20 mouse cellular contexts compared by ENCODE assay signal in the genomic region with DNA sequence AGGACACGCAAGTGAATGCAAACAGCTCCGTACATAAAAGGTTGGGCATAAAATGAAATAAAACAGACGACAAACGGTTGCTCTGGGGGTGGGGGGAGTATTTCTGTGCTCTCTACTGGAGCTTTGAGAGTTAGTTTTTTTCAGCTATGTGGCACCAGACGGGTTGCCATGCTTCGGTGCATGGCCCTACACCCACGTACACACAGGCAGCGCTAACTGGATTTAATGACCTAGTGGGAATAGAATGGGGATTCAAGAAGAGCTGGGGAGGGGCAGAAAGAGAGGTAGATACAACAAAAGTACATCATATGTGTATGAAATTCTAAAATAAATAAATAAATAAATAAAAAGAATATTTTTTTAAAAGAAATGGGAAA.
A peak's percentile ranks its signal among the peaks of the same experiment; 100 is the strongest.
DNase-seq lines count a peak whose midpoint lies in the region; ATAC-seq lines count a peak whose summit lies in the region.
"Had no signal": no experiment of that assay in that cellular context is flagged by ENCODE, and none has a peak within 500 bp of the region (broad histone marks: within the 10 kb centered on the region; RNA-seq: fewer than 3 reads in every experiment).

No protein-coding gene starts in this region.

- H3K4me3 ChIP-seq in forebrain, embryonic 13.5 days: no peak overlapping the region
- H3K4me3 ChIP-seq in forebrain, embryonic 10.5 days: no peak overlapping the region
- no peak overlapping the region for H3K4me3 ChIP-seq in hindbrain, embryonic 13.5 days
- no peak overlapping the region for H3K4me3 ChIP-seq in hindbrain, embryonic 12.5 days
- H3K4me3 ChIP-seq in neural tube, embryonic 14.5 days (ENCODE audit: low read depth, low read length): no peak overlapping the region
- H3K4me3 ChIP-seq: embryonic facial prominence, embryonic 15.5 days; erythroblast, embryonic 14.5 days; gastrocnemius, adult 2 months; heart, embryonic 10.5 days had no signal

- 46% methylated on average over 8 of the region's 8 CpGs for WGBS in forebrain, embryonic 13.5 days
- WGBS in forebrain, embryonic 10.5 days: 89% methylated on average over 8 of the region's 8 CpGs
- WGBS in hindbrain, embryonic 13.5 days: 63% methylated on average over 8 of the region's 8 CpGs
- 76% methylated on average over 8 of the region's 8 CpGs for WGBS in hindbrain, embryonic 12.5 days
- 48% methylated on average over 8 of the region's 8 CpGs for WGBS in neural tube, embryonic 14.5 days

- peaks cover 4% of the 10 kb centered on the region; the same call in 1 of the 2 replicates for H3K27me3 ChIP-seq in forebrain, embryonic 13.5 days
- H3K27me3 ChIP-seq in forebrain, embryonic 10.5 days (ENCODE audit: poor library complexity, severe bottlenecking): peaks cover 60% of the 10 kb centered on the region
- peaks cover 30% of the 10 kb centered on the region for H3K27me3 ChIP-seq in hindbrain, embryonic 13.5 days
- H3K27me3 ChIP-seq in hindbrain, embryonic 12.5 days: peaks cover 16% of the 10 kb centered on the region
- no peaks in the 10 kb centered on the region for H3K27me3 ChIP-seq in neural tube, embryonic 14.5 days (ENCODE audit: control insufficient read depth, insufficient read depth, low read length)
- H3K27me3 ChIP-seq: embryonic facial prominence, embryonic 15.5 days had no signal

- H3K9me3 ChIP-seq in forebrain, embryonic 13.5 days (replicated peaks): no peaks in the 10 kb centered on the region
- H3K9me3 ChIP-seq in forebrain, embryonic 10.5 days: no peaks in the 10 kb centered on the region
- H3K9me3 ChIP-seq in hindbrain, embryonic 13.5 days: no peaks in the 10 kb centered on the region
- no peaks in the 10 kb centered on the region for H3K9me3 ChIP-seq in hindbrain, embryonic 12.5 days (replicated peaks)
- H3K9me3 ChIP-seq in neural tube, embryonic 14.5 days (ENCODE audit: control insufficient read depth, low read length): no peaks in the 10 kb centered on the region
- H3K9me3 ChIP-seq: embryonic facial prominence, embryonic 15.5 days; heart, embryonic 10.5 days had no signal

- DNase-seq in forebrain, embryonic 10.5 days (ENCODE audit: extremely low spot score, low spot score): no peak
- peak; percentile 14 for DNase-seq in layer of hippocampus, adult 9-11 months
- no peak for DNase-seq in layer of hippocampus, adult 11-12 months (ENCODE audit: low spot score)
- DNase-seq in spleen, adult 12 weeks (ENCODE audit: low spot score): no peak
- DNase-seq: adrenal gland, postnatal 10 days; cerebellum, adult 11 months; cerebellum, adult 8-10 months; embryo, embryonic 11 days; gastrocnemius, adult 2 months; gastrocnemius, postnatal 25 days; heart, postnatal 10 days; heart, postnatal 4 days had no signal

- peak overlapping the region; percentile 27 for H3K4me2 ChIP-seq in forebrain, embryonic 13.5 days
- peak overlapping the region; percentile 23; the same call in 1 of the 2 replicates for H3K4me2 ChIP-seq in hindbrain, embryonic 13.5 days
- H3K4me2 ChIP-seq in hindbrain, embryonic 12.5 days (replicated peaks): no peak overlapping the region
- 0 out of 2 replicates have a peak overlapping the region, but pooled peaks have one; percentile 6 for H3K4me2 ChIP-seq in neural tube, embryonic 14.5 days (ENCODE audit: low read depth, low read length)
- H3K4me2 ChIP-seq: embryonic facial prominence, embryonic 15.5 days; hindbrain, embryonic 14.5 days had no signal

- no peak overlapping the region for H3K27ac ChIP-seq in forebrain, embryonic 13.5 days
- H3K27ac ChIP-seq in forebrain, embryonic 10.5 days: no peak overlapping the region
- H3K27ac ChIP-seq in hindbrain, embryonic 13.5 days: no peak overlapping the region
- no peak overlapping the region for H3K27ac ChIP-seq in hindbrain, embryonic 12.5 days
- H3K27ac ChIP-seq in neural tube, embryonic 14.5 days (ENCODE audit: low read depth, low read length): no peak overlapping the region
- H3K27ac ChIP-seq: embryonic facial prominence, embryonic 15.5 days; gastrocnemius, adult 2 months; heart, embryonic 10.5 days; hindbrain, embryonic 14.5 days had no signal

- H3K9ac ChIP-seq in forebrain, embryonic 13.5 days: no peak overlapping the region
- no peak overlapping the region for H3K9ac ChIP-seq in hindbrain, embryonic 13.5 days
- H3K9ac ChIP-seq in hindbrain, embryonic 12.5 days: no peak overlapping the region
- H3K9ac ChIP-seq in neural tube, embryonic 14.5 days (replicated peaks; ENCODE audit: low read depth, low read length): no peak overlapping the region
- H3K9ac ChIP-seq: embryonic facial prominence, embryonic 15.5 days; hindbrain, embryonic 14.5 days had no signal

- H3K36me3 ChIP-seq in forebrain, embryonic 13.5 days (ENCODE audit: poor library complexity, severe bottlenecking): no peaks in the 10 kb centered on the region
- H3K36me3 ChIP-seq in forebrain, embryonic 10.5 days (replicated peaks): no peaks in the 10 kb centered on the region
- no peaks in the 10 kb centered on the region for H3K36me3 ChIP-seq in hindbrain, embryonic 13.5 days
- no peaks in the 10 kb centered on the region for H3K36me3 ChIP-seq in hindbrain, embryonic 12.5 days
- H3K36me3 ChIP-seq in neural tube, embryonic 14.5 days (ENCODE audit: control insufficient read depth, insufficient read depth, low read length): no peaks in the 10 kb centered on the region
- H3K36me3 ChIP-seq: embryonic facial prominence, embryonic 15.5 days; heart, embryonic 10.5 days had no signal

- peak; percentile 36; the same call in 1 of the 2 replicates for ATAC-seq in forebrain, embryonic 13.5 days
- ATAC-seq in hindbrain, embryonic 13.5 days (ENCODE audit: low FRiP score): 0 out of 2 replicates have a peak, but pooled peaks have one; percentile 28
- no peak for ATAC-seq in hindbrain, embryonic 12.5 days (ENCODE audit: low FRiP score)
- peak; percentile 52; the same call in 1 of the 2 replicates for ATAC-seq in neural tube, embryonic 14.5 days (ENCODE audit: low read depth)

- peaks cover 34% of the 10 kb centered on the region for H3K4me1 ChIP-seq in forebrain, embryonic 13.5 days
- H3K4me1 ChIP-seq in forebrain, embryonic 10.5 days: peaks cover 41% of the 10 kb centered on the region
- peaks cover 28% of the 10 kb centered on the region for H3K4me1 ChIP-seq in hindbrain, embryonic 13.5 days (replicated peaks)
- peaks cover 34% of the 10 kb centered on the region for H3K4me1 ChIP-seq in hindbrain, embryonic 12.5 days
- peaks cover 14% of the 10 kb centered on the region; the same call in 1 of the 2 replicates for H3K4me1 ChIP-seq in neural tube, embryonic 14.5 days (ENCODE audit: control insufficient read depth, insufficient read depth, low read length)
